Mouse (Mus musculus) cerebellum, adult 18-20 months (tissue): ENCODE results near the gene Abtb1.

Experiments
- DNase-seq, 2 experiments: peaks; one replicate each; pipeline ENCODE4 v3.0.0; 2021

Gene Abtb1

GRCm38 (mm10) chr6:88828206-88829009 lies 13.4 kb downstream of the Abtb1 start:
- DNase-seq, result no peak

- peak in 1 of 2 experiments; percentile 45 for DNase-seq
These were observed 14.2 kb downstream of the Abtb1 start for GRCm38 (mm10) chr6:88827395-88828205.

GRCm38 (mm10) chr6:88826965-88827364 lies 14.8 kb downstream of the Abtb1 start:
- no peak for DNase-seq

DNA sequence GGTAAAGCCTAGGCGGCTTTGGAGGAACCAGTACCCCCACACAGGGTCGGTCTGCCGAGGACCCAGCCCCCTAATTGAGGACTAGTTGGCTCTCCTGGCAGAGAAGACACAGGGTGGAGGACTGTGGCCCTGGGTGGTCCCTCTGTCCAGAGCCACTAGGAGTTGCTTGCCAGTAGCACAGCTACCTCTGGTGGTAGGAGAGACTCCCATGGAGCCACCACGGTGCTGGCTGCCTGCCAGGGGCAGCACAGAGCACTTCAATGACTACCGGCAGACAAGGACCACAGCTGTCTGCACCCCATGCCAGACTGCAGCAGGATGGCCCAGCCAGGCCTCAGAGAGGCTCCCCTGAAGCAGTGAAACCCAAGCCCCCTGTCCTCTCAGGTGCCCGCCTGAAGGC lies 15.2 kb downstream of the Abtb1 start:
- no peak for DNase-seq

- no peak for DNase-seq
These were observed 15.7 kb downstream of the Abtb1 start for GRCm38 (mm10) chr6:88826088-88826487.

DNA sequence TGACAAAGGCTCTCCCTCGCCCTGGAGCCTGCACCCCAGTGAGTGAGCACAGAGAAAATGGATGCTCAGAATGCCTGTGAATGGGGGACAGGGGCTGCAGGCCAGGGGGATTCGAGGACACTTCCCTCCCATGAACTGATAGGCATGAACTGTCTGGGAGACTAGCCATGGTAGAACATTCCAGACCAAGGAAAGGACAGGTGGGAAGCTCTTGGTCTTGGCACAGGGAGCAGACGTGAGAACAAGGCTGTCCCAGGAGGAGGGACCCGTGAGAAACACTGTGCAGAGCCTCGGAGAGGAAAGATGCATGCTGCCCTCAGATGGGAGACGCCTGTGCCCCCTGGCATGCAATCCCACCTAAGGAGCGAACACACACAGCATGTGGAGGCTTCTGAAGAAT lies 17.6 kb downstream of the Abtb1 start:
- no peak for DNase-seq

DNA sequence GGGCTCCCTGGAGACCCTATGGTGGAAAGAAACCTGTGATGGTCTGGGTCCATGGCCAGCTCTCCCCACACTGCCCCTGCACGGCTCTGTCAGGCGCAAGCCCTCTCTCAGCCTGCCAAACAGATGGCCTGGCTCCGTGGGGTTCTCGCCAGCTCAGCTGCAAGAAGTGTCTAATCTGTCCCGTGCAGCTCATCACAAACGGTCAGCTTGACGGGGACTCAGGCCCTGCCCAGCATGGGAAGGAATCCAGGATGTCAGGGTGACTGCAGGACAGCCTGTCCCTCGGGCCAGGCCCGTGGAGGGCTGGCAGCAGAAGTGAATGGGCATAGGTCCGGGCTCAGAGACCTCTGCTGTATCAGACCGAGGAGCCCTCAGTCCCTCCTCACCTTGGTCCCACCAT lies 19.9 kb downstream of the Abtb1 start:
- DNase-seq, result peak; percentile 87 to 91

GRCm38 (mm10) chr6:88821294-88821693 lies 20.5 kb downstream of the Abtb1 start:
- no peak for DNase-seq

- DNase-seq, result no peak
These were observed 20.9 kb downstream of the Abtb1 start for GRCm38 (mm10) chr6:88820853-88821252.

DNA sequence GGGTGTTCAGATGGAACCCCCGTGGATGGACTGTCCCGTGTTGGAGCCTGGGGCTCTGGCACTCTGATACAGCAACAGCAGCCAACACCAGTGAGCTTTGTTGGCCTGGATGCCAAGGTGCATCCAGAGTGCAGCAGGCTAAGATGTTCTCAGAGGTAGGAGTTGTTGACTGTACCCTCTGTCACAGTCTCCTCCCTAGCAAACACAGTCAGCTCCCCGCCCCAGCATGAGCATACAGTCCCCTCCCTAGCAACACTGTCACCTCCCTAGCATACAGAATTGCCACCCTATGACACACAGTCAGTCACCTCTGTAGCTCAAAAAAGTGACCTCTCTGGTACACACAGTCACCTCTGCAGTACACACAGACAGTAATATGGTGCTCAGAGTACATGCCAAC lies 24.9 kb downstream of the Abtb1 start:
- DNase-seq, result no peak

DNA sequence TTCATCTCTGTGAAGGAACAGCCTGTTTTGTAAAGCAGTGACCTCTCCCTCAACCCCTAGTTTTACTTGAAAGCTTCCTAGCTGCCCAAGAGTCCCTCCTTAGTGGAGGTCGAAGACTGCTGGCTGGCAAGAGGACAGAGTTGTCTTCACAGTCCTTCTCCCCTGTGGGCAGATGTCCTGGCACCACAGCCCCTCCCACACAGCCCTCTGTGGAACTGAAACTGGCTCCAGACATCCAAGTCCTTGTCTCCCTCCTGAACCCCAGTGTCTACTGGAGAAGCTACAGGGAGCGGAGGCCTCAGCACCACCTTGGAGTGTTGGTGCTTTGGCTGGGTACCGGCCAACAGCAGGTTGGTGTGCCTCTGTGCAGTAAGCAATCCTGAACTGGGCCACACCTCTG lies 26.3 kb downstream of the Abtb1 start:
- DNase-seq, result no peak

GRCm38 (mm10) chr6:88815036-88815435 lies 26.7 kb downstream of the Abtb1 start:
- no peak for DNase-seq

DNA sequence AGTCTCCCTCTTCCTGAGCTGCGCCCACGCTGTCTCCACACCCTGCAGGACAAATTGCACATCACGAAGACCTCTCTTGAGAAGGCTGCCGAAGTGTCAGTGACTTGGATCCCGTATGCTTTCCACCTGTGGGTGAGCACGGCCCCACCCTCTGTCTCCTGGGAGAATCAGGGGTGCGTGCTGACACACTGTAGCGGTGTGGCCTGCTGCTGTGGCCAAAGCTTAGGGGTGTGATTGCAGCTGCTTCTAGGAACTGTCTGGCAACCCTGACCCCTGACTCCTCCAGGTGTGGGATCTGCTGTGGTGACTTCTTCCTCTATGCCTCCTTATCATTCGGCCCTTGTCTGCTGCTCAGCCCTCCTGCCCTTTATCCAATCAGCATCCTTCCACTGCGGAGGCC lies 28.0 kb downstream of the Abtb1 start:
- DNase-seq, result no peak

GRCm38 (mm10) chr6:88812886-88813285 lies 28.9 kb downstream of the Abtb1 start:
- peak; percentile 60 to 66 for DNase-seq

GRCm38 (mm10) chr6:88811880-88812400 lies 29.8 kb downstream of the Abtb1 start:
- DNase-seq, result no peak

- no peak for DNase-seq
These were observed 30.4 kb downstream of the Abtb1 start for GRCm38 (mm10) chr6:88811396-88811795.

DNA sequence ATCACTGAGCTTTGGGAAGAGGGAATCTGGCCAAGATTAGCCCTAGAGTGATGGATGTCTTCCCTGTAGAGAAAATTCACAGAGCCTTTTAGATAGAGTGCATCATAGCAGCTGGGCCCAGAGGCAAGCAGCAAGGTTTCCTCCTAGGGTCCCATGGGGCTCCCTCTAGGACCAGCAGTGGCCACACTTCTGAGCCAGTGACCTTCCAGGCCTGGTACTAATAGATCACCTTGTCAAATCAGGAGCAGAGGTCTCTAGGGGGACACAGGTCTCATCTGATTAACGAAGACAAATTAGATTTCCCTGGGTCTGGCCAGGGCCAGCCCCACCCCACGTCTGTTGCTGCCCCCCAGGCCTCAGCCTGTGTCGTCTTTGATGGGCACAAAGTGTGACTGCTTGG lies 31.5 kb downstream of the Abtb1 start:
- no peak for DNase-seq

DNA sequence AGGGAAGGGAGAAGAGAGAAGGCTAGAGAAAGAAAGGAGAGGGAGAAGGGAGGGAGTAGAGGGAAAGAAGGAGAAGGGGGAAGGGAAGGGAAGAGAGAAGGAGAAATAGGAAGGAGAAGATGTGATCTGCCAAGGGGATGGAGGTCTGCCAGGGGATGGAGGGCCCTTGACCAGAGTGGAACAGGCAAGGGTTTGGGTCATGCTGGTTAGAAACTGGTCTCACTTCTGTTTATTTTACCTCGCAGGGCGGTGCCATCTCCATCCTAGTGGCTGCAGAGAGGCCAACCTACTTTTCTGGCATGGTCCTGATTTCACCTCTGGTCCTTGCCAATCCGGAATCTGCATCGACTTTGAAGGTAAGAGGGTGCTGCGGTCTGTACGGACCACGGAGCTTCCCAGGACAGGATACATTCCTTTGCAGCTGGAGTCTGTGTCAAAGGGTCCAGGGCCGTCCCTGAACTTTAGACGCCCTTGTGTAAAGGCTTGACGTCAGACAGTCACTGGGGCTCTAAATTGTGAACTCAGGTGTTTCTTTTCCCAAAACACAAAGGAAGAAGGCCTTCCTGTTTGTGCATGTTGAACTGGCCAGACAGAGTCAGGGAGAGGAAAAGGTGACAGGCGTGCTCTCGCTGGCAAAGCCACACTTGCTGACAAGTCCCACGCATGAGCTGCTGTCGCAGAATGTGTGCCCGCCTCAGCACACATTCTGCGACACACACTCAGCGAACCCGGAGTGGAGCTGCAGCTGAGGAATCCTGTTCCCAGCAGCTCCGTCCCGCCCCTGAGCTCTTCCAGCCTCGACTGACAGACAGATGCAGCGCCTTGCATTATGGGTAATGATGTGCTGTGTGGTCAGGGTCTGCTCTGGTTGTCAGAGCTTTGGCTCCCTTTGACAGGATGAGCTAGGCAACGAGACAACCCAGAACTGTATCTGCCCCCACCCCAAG lies 32.4 kb downstream of the Abtb1 start:
- no peak for DNase-seq

DNA sequence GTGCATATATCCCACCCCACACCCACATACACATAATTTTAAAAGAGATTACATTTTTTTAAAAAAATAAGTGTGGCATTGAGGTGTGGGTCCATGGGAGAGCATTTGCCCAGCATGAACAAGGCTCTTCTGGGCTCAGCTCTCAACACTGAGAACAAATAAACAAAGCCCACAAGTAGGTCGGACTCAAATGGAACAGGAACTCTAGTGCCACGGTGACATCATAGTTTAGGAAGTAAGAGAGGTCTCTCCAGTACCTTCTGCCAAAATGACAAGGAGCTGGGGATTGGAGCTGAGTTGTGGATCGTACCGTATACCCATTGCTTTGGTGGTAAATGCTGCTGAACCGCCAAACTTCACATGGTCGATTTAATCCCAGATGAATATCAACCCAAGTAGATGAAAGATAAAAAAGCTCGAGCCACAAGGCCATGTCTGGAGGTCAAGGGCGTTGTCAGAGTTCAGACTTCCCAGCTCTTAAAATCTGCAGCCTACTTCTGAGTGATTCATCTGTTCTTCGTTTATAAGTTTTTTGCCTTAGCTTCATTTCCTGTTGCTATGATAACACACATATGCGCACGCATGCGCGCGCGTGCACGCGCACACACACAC lies 36.7 kb downstream of the Abtb1 start:
- no peak for DNase-seq

- no peak for DNase-seq
These were observed 37.7 kb downstream of the Abtb1 start for GRCm38 (mm10) chr6:88803957-88804695.

DNA sequence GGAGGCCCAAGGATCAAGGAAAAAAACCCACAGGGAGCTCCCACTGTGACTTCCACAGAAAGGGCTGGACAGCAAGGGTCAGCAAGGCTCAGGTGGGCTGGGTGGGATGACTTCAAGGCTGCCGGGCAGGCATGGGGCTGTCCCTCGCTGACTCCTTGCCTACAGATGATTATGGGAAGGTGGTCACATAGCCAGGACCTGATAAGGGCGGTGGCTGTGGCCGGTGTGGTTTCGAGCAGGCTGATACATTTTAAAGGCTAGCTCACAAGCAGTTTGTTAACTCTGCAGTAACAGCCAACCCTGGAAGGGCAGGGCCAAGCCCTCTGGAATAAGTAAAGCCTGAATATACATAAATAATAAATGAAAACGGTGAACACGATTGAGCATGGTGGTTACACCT lies 38.7 kb downstream of the Abtb1 start:
- DNase-seq, result no peak

DNA sequence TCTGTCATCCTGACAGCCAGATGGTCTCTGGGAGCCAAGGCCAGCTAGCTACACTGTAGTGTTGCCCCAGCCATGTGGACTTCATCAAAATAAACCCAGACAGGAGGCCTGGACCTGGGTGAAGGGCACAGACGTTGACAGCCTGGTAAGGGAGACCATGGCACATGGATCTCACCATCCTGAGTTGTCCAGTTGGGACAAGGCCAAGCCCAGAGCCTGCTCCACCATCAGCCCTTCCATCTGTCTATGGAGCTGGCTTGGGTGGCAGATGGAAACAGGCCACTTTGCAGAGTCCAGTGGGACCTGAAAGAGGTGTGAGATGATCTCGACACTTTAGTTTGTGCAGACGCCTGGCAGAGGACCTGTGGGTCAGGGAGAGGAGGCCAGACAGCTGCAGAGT lies 41.0 kb downstream of the Abtb1 start:
- peak; percentile 90 to 94 for DNase-seq
